Mouse (Mus musculus) layer of hippocampus, adult 18-20 months (tissue): ENCODE measurements at regions not wholly inside any gene's neighbourhood (a gene's known extent, or its start where the extent isn't known, plus 50 kb on each side); places are given as distances from the start of the nearest gene placed in this dataset.

Experiments
- DNase-seq, 2 experiments: peaks; one replicate each; pipeline ENCODE4 v3.0.0; 2022; ENCODE audit warnings: low spot score in 2 of 2

GRCm38 (mm10) chr5:40780363-40780762 is 927.6 kb downstream of the Rab28 start:
- no peak for DNase-seq

- no peak for DNase-seq
Observed at GRCm38 (mm10) chr5:40779902-40780301, 928.1 kb downstream of the Rab28 start.

- DNase-seq = no peak
Observed at GRCm38 (mm10) chr5:40775856-40776255, 932.1 kb downstream of the Rab28 start.

- DNase-seq = no peak
Observed at GRCm38 (mm10) chr5:40760224-40760623, 947.7 kb downstream of the Rab28 start.

- DNase-seq = peak in 1 of 2 experiments; percentile 21
Observed at GRCm38 (mm10) chr5:40750044-40750443, 957.9 kb downstream of the Rab28 start.

- no peak for DNase-seq
Observed at GRCm38 (mm10) chr5:40735660-40736059, 972.3 kb downstream of the Rab28 start.

GRCm38 (mm10) chr5:40733844-40734566 is 974.0 kb downstream of the Rab28 start:
- no peak for DNase-seq

GRCm38 (mm10) chr5:40714497-40715128 is 959.3 kb upstream of the Hs3st1 start:
- peak in 1 of 2 experiments; percentile 24 for DNase-seq

- peak in 1 of 2 experiments; percentile 9 for DNase-seq
Observed at GRCm38 (mm10) chr5:40701651-40702050, 946.4 kb upstream of the Hs3st1 start.

GRCm38 (mm10) chr5:40697517-40698298 is 942.4 kb upstream of the Hs3st1 start:
- no peak for DNase-seq
